Mouse (Mus musculus): ENCODE data around the gene Vgll4.

Vgll4 gene

GRCm38 (mm10) chr6:114936297-114936940 lies 33.4 kb downstream of the Vgll4 start:
- no peak for DNase-seq

GRCm38 (mm10) chr6:114935362-114935761 lies 34.4 kb downstream of the Vgll4 start:
- no peak for DNase-seq

GRCm38 (mm10) chr6:114934045-114934444 lies 35.7 kb downstream of the Vgll4 start:
- DNase-seq: no peak

GRCm38 (mm10) chr6:114932991-114933392 lies 36.8 kb downstream of the Vgll4 start:
- DNase-seq: no peak

DNA sequence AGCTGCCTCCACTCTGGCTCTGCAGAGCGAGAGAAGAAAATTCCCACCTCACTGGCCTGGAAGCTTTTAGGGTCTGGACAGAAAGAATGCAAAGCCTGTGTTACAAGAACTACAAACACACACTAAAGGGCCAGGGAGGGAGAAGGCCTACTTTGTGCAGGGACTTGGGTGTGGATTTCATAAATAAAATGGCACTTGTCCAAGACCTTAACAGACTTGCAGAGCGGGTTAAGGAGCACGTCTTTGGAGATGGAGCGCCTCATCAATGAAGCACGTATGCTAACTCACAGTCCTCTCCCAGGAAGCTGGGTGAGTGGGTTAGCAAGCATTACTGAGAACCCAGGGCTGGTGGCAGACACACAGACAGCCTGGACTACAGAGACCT lies 37.7 kb downstream of the Vgll4 start:
- no peak for DNase-seq

DNA sequence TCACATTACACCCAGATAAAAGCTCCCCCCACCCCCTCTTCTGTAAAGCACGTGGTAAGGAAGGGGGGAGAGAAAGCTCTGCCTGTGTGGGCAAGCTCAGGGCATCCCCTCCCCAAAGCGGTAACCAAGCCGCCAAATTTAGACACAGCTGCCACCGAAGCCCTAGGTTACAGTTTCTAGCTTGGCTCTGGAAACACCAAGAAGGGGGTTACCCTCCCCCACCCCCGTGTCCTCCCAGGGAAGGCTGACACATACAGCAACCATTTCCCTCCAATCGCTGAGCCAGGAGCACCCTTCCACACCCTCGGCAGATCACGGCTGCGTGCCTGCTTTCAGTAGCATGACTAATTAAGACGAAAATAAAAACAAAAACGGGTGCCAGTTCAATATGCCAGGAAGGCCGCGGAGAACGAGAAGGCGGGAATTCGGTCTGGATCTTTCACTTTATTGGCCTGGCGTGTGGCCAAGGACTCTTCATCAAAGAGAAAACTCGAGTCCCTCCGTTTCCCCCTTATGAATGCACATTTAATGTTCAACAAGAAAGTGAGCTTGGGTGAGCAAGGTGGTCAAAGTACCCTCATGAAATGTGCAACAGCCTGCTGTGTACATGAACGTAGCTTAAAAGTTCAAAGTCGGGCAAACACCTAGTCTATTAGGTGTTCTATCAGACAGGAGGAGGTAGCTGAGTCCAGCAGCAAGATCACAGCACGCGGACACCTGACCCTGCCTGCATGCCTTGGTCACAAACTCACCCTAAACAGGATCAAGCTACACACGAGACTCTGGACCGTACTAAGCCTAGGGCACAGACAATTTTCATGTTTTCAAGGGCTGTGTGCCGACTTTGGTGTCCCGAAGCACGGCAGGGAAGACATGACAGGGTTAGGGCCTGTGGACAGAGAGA lies 38.3 kb downstream of the Vgll4 start:
- DNase-seq: no peak

GRCm38 (mm10) chr6:114930646-114931045 lies 39.1 kb downstream of the Vgll4 start:
- no peak for DNase-seq

GRCm38 (mm10) chr6:114930038-114930591 lies 39.7 kb downstream of the Vgll4 start:
- peak; percentile 78 to 82 for DNase-seq

- DNase-seq: peak; percentile 32 to 38
Observed at GRCm38 (mm10) chr6:114929346-114929745, 40.4 kb downstream of the Vgll4 start.

DNA sequence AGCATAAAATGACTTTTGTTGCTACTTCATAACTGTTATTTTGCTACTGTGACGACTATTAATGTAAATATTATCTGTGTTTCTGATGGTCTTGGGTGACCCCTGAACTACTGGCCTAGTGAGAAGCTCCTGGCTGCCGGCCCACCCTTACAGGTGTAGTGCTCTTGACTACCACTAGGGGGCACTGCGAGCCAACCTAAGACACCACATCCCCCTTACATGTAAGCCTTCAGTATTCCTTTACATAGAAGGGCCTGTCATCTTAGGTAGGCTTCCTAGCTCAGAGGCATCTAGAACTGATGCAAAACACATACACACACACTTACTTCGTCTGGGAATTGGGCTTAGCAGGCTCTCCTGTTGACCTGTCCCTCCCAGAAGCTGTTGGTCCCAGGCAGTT lies 41.3 kb downstream of the Vgll4 start:
- peak; percentile 83 to 84 for DNase-seq

DNA sequence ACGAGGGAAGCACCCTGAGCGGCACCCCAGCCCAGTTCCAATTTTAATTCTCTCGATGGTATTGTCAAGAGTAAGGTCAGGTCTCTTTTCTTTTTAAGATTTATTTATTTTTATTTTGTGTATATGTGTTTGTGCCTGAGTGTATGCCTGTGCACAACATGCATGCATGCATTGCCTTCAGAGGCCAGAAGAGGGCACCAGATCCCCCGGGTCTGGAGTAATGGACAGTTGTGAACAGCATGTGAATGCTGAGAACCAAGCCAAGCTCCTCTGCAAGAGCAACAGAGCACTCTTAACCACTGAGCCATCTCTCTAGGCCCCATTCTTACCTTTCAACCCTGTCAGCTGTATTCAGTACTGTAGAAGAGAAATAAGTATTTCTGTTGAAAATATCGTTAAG lies 42.4 kb downstream of the Vgll4 start:
- peak; percentile 47 to 57 for DNase-seq

DNA sequence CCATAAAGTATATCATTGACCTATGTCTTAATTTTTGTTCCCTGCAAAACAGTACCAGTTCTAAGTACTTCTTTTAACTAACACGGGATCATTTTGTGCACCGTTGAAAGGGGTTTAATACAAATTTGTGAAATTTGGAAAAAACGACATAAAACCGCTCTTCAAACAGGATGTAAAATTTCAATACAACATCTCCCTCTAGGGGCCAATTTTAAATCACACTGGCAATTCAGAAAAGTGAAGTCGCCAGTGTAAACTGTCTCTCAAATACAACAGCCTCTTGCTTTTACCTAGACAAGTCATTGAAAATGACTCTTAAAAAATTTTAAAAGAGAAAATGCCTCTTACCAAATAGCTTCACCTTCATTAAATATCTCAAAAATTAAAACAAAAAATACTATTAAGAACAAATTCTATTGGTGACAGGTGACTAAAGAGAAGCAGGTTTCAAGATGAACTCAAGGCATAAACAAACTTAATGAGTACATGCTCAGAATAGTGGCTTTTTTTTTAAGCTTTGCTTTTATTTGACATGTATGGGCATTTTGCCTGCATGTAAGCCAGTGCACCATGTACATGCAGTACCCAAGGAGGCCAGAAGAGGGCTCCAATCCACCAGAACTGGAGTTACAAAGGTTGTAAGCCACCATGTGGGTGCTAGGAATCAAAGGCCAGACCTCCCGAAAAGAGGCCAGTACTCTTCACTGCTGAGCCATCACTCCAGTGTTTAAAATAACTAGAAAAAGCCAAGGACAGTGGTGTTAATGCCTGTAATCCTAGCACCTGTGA lies 43.2 kb downstream of the Vgll4 start:
- DNase-seq: peak; percentile 84 to 87

GRCm38 (mm10) chr6:114925196-114925595 lies 44.6 kb downstream of the Vgll4 start:
- no peak for DNase-seq

DNA sequence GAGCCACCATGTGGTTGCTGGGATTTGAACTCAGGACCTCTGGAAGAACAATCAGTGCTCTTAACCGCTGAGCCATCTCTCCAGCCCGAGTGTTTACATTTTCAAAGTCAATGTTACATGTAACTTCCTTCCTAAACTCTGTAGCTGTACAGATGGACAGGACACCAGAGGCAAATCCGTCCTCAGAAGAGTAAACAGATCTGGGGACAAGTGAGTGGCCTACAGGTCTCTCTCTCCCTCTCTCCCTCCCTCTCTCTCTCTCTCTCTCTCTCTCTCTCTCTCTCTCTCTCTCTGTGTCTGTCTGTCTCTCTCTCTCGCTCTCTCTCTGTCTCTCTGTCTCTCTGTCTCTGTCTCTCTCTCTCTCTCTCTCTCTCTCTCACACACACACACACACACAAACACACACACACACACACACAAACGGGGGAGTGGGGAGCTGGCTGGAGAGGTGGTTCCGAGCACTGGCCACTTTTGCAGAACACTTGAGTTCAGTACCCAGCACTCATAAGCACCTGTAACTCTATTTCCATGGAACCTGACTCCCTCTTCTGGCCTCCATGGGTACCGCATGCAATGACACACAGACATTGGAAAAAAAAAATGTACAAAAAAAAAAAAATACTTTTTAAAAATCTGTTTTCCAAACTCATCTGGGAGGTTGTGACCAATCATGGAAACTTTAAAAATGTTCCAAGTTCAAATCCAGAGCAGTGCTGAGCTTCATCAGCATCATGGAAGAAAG lies 47.3 kb downstream of the Vgll4 start:
- DNase-seq: peak; percentile 57 to 64

DNA sequence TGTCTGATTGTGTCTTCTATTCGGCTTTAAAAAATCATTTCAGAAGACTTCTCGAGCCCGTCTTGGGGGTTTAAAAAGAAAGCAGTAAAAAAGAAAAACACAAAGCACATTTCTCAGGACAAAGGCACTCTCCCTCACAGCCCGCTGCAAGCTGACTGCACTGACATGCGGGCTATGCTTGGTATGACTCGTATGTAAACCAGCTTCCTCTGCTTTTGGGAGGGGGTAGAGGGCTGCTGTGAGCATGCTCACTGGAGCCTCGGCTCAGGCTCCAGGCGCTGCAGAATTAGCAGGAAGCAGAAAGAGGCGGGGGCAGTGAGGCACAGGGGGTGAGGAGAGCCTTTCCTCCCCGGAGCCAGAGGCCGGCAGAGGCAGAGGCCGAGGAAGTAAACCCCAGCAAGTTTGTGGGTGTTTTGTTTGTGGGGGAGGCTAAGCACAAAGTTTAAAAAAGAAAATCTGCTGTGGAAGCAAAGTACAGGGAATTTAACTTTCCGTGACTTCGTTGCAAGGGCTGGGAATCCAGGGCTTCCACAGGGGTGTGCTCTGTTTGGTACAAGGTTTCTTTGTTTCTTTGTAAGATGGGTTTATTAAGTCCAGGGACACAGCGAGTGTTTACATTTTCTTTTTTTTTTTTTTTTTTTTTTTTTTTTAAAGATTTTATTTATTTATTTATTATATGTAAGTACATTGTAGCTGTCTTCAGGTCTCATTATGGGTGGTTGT lies 48.0 kb downstream of the Vgll4 start:
- peak; percentile 71 to 73 for DNase-seq

DNA sequence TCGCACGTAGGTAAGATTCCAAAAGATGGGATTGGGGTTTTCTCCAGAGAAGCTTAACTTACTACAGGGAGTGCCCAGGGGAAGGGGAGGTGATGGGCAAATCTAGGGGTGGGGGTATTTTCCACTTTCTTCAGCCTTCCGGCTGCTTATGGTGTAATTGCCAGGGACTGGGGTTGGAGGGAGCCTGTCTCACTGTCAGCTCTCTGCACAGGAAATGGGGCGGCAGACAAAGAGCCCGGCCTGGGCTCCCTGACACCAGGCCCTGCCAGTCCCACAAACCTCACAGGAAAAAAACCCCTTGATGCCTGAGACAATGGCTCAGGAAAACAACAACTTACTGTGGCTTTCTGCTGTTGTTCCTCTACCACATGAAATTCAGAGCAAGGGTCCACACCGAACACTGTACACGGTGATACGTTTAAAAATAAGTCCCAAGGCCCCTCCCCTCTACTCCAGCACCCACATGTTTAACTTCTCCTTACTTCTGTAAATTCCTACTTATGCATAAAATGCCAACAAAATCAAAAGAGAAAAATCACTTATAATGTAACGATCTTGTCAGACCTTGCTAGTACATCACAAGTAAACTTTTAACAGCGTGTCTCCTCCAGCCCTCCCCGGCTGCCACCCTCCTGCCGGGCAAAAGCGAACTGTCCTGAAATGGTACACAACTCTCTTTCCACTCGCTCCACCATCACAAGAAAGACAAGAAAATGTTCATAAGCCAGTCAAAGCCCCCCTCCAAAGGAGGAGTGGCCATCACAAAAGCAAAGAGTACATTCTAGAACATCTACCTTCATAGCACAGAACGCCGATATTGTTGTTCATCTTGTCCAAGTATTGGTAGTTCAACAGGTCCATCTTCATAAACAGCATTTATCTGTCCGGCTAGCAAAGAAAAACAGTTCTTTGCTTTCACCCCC lies 49.0 kb downstream of the Vgll4 start:
- peak; percentile 57 to 59 for DNase-seq

DNA sequence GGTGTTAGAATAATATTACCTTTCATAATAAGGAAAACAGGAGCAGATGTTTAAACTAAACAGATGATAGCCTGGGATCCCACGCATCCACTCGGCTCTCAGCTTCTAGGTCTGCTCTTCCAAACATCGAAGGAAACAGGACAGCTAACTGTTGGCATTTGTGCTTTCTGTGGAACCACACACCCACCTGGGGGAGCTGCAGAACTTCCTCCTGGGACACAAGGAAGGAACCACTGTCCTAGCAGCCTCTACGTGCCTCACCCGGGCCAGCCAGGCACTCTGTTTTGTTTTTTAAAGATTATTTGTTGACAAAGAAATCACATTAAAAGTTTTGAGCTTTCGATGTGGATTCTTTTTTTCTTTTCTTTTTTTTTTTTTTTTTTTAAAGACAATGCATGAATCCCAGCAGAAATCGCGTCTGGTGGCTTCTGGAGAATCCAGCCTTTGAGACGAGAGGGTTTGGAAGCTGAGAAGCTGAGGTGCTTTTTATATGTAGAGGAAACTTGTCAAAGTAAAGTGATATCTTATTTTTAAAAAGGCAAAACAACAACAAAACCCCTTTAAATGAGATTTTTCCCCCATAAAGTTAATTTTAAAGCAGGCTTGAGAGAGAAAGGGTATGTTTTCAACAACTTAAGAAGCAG lies 50.0 kb downstream of the Vgll4 start:
- no peak for DNase-seq

DNA sequence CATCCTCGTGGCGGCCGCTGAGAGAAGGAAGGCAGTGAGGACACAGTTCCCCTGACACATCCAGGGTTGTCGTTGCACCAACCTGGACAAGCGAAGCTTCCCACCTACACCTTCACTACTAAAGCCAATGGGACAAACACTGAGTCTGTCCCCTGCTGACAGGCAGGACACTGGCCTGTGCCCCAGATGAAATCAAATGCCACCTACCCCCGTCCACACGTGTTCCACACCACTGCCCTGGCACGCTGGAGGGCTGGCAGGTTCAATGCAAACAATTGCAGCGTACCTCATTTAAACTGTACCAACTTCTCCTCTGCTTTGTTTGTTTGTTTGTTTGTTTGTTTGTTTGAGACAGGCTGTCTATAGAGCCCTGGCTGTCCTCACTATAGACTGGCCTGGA lies 50.8 kb downstream of the Vgll4 start:
- no peak for DNase-seq

GRCm38 (mm10) chr6:114917770-114918635 lies 51.8 kb downstream of the Vgll4 start:
- peak in 1 of 2 experiments; percentile 33 for DNase-seq
